Mouse (Mus musculus): ENCODE results near the gene Neu2.

The Neu2 gene

DNA sequence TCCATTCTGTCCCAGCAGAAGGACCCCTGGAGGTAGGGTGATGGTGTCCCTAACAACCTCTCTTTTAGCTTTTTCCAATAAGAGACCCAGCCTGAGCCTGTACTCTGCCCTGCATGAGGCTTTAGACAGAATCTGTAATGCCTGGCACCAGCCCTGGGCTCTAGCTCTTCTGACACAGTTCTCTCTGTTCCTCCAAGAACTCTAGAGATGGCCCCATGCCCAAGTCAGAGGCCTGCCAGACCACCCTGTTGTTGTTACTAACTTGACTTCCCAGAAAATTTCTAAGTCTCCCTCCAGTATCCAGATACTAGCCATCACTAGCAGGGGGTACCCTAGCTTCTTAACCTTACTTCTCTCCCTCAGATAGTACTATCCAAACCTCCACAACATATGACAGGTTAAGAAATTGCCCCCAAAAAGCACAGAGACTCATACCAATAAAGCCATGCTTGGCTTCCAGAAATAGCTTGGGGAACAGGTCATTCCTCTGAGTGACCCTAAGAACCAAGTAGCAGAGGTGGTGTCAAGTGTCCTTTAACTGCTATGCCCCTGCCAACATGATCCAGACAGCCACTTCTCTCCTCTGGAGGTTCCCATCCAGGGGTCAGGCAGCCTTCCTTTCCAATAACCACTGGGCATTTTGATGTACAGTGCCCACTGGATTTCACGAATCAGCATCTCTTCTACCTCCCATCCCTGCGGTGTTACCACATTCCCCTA, 105.0 kb downstream of the Neu2 start:
- DNase-seq (ENCODE audit: low read depth), result no peak

GRCm38 (mm10) chr1:87620211-87620668, 110.6 kb downstream of the Neu2 start, which contains the start of gene Inpp5d:
TSS of gene Inpp5d (plus strand) at chr1:87620312.
- DNase-seq (ENCODE audit: low read depth), result no peak

DNA sequence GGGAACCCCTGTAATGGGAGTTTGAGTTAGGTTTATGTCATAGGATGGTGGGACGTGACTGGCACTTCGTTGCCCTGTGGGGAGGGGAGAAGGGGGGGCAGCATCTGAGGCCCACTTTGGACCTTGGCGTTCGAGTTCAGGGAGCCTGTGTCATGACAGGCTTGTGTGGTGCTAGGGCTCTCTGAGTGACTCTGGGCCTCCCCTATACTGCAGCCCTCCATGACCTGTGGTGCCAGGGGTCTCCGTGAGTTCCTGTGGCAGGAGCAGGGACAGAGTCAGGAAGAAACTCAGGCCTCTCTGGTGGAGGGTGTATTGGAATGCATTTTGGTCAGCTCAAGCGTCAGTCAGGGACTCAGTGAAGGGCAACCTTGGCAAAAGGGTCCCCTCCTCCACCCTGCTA, 111.0 kb downstream of the Neu2 start:
- DNase-seq (ENCODE audit: low read depth), result no peak

GRCm38 (mm10) chr1:87621146-87621857, 111.6 kb downstream of the Neu2 start:
- no peak for DNase-seq (ENCODE audit: low read depth)

GRCm38 (mm10) chr1:87621858-87622279, 112.2 kb downstream of the Neu2 start:
- DNase-seq (ENCODE audit: low read depth), result no peak

GRCm38 (mm10) chr1:87623977-87624666, 114.4 kb downstream of the Neu2 start:
- no peak for DNase-seq (ENCODE audit: low read depth)

DNA sequence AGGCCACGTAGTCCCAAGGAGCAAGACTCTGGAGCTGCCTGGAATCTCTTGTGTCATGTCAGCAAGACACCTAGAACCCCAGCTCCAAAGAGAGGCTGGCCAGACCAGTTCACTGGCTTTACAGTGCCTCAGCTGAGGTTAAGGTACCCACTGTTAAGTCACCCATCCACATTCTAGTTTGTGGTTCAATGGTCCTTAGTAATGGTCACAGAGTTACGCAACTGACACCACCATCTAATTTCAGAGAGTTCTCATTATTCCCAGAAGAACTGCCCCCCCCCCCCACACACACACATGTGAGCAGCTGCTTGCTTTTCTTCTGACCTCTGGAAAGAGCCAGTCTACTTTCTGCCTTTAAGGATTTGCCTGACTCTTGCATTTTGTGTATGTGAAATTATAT, 115.1 kb downstream of the Neu2 start:
- DNase-seq (ENCODE audit: low read depth), result no peak

- DNase-seq (ENCODE audit: low read depth), result no peak
Observed at GRCm38 (mm10) chr1:87625254-87626025, 115.8 kb downstream of the Neu2 start.

- no peak for DNase-seq (ENCODE audit: low read depth)
Observed at GRCm38 (mm10) chr1:87626344-87626743, 116.7 kb downstream of the Neu2 start.

- no peak for DNase-seq (ENCODE audit: low read depth)
Observed at GRCm38 (mm10) chr1:87628085-87628484, 118.4 kb downstream of the Neu2 start.

- DNase-seq (ENCODE audit: low read depth), result no peak
Observed at GRCm38 (mm10) chr1:87631584-87631983, 121.9 kb downstream of the Neu2 start.

DNA sequence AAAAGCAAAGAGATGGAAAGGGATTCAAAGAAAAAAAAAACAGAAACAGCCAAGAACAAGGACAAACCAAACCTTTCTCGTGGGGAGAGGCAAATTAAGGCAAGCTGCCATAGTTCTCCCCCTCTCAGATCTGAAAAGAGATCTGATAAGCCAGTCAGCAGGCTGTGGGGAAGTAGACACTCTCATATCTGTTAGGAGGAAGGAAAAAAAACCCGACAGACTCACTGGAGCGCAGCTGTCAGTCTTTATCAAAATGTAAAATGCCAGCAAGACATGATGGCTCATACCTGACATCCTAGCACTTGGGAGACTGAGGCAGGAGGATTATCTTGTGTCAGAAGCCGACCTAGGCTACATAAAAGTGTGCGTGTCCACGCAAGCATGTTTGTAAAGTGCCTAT, 122.5 kb downstream of the Neu2 start:
- DNase-seq (ENCODE audit: low read depth), result no peak

DNA sequence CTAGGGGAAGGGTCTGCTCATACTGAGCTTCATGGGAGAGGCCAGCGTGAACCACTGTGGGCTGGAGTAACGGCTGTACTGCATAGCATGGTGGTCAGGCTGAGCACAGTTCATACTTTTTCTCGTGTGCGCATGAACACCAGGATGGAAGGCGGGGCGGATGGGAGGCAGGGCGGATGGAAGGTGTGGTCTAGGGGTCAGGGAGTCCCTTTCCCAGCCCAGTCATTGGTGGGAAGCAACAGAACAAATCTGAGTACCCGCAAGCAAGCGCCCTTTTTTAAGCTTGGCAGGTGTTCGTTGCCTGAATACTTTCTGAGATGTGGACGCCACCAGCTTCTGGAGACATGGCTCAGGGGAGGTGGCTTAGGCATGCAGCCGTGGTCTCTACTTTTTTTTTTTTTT, 127.0 kb downstream of the Neu2 start:
- DNase-seq (ENCODE audit: low read depth), result no peak

- peak; percentile 44 for DNase-seq (ENCODE audit: low read depth)
Observed at GRCm38 (mm10) chr1:87637121-87637877, 127.6 kb downstream of the Neu2 start.

DNA sequence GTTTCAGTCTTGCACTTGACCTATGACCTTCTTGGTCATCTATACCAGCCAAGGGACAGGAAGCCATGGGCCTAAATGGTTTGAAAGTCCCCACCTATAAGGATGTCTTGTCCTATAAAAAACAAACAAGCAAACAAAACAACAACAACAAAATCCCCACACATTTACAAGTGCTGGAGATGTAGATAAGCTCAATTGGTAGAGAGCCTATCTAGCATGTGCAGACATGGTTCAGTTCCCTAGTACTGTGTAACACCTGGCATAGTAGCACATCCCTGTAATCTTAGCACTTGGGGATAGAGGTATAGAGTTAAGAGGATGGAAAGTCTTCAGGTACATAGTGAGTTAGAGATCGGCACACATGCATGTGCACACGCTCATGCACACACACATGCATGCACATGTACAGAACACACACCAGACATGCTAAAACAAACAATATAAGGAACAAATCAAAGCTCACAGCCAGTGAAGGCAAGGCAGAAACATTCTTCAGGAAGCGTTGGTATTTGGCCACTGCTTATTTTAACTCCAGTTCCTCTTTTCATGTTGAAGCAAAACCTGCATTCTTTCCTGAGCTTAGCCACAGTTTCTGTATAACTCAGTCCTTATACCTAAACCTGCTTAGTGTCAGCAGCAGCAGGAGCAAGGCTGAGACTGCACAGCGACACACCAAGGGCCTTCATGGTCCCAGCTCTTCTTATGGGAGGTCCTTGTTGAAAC, 128.3 kb downstream of the Neu2 start:
- DNase-seq (ENCODE audit: low read depth), result no peak

GRCm38 (mm10) chr1:87639724-87640123, 130.0 kb downstream of the Neu2 start:
- DNase-seq (ENCODE audit: low read depth), result no peak

- DNase-seq (ENCODE audit: low read depth), result peak; percentile 35
Observed at GRCm38 (mm10) chr1:87640165-87640661, 130.5 kb downstream of the Neu2 start.

DNA sequence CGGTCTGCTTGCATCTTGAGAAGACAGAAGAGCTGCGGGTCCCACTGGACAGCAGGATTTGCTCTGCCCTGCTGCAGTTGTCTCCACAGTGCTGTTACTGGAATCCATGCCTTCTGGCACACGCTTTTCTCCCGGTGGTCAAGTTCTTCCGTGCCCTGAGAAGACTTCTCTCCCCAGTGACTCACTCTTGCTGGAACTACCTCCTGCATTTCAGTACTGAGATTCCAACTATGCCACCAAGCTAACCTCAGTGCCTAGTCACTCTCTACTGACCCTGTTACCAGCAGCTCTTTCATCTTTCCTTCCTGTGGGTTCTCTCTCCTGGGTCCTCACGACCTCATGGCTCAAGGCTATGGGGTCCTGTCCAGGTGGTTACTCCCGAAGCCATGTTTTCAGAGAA, 133.3 kb downstream of the Neu2 start:
- DNase-seq (ENCODE audit: low read depth), result peak; percentile 50

DNA sequence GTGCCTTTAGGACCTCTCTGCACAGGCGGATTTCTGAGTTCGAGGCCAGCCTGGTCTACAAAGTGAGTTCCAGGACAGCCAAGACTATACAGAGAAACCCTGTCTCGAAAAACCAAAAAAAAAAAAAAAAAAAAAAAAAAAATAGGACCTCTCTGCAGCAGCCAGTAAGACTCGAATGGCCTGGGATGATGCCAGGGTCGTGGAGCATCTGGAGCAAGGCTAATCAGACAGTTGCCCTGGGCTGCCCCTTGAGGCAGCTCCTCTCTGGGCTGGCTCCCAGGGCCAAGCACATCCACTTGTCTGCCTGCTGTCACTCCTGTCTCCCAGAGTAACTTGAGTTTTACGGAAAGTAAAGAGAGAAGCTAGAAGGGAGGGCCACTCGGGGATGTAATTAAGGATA, 135.4 kb downstream of the Neu2 start:
- no peak for DNase-seq (ENCODE audit: low read depth)

- no peak for DNase-seq (ENCODE audit: low read depth)
Observed at GRCm38 (mm10) chr1:87645748-87646147, 136.1 kb downstream of the Neu2 start.

Data from fibroblast of lung, adult 2 months (primary cell).